ENCODE assay signal across 20 mouse cellular contexts in genomic region chr1:177032233-177032632, GRCm38 (mm10).
"Had no signal": no experiment of that assay in that cellular context is flagged by ENCODE, and none has a peak within 500 bp of the region (broad histone marks: within the 10 kb centered on the region; RNA-seq: fewer than 3 reads in every experiment).

No protein-coding gene starts in this region.

- H3K4me3 ChIP-seq: left cerebral cortex, adult 2 months; liver, embryonic 13.5 days; neural tube, embryonic 12.5 days; neural tube, embryonic 15.5 days had no signal

- H3K27me3 ChIP-seq: liver, embryonic 13.5 days; neural tube, embryonic 12.5 days; neural tube, embryonic 15.5 days had no signal

- H3K27ac ChIP-seq: liver, embryonic 13.5 days; neural tube, embryonic 12.5 days; neural tube, embryonic 15.5 days; stomach, postnatal 0 days had no signal

- H3K4me1 ChIP-seq: liver, embryonic 13.5 days; neural tube, embryonic 12.5 days had no signal

- DNase-seq: kidney, adult 18-20 months; kidney, adult 9 months; kidney, postnatal 14 days; kidney, postnatal 4 days; layer of hippocampus, adult 9-11 months; layer of hippocampus, postnatal 36 days; liver, embryonic 13.5 days; lung, adult 2 months; lung, postnatal 14 days; lung, postnatal 4 days; right cerebral cortex, adult 18-20 months; right cerebral cortex, postnatal 14 days; right cerebral cortex, postnatal 4 days; thymus, adult 2 months; thymus, postnatal 14 days; thymus, postnatal 4 days had no signal

- H3K36me3 ChIP-seq: liver, embryonic 13.5 days; neural tube, embryonic 12.5 days had no signal

- H3K9ac ChIP-seq: liver, embryonic 13.5 days; neural tube, embryonic 12.5 days; neural tube, embryonic 15.5 days had no signal

- H3K4me2 ChIP-seq: liver, embryonic 13.5 days; neural tube, embryonic 12.5 days; neural tube, embryonic 15.5 days had no signal

- H3K9me3 ChIP-seq: liver, embryonic 13.5 days; neural tube, embryonic 12.5 days; neural tube, embryonic 15.5 days had no signal
